Mouse (Mus musculus): ENCODE measurements around the gene Dido1.
A peak's percentile ranks its signal among the peaks of the same experiment; 100 is the strongest.
"Not testable (repeated sequence)": the region's sequence is repeated elsewhere in the genome, so short reads cannot be mapped to it uniquely, and the experiment has no call there.

Dido1 gene

DNA sequence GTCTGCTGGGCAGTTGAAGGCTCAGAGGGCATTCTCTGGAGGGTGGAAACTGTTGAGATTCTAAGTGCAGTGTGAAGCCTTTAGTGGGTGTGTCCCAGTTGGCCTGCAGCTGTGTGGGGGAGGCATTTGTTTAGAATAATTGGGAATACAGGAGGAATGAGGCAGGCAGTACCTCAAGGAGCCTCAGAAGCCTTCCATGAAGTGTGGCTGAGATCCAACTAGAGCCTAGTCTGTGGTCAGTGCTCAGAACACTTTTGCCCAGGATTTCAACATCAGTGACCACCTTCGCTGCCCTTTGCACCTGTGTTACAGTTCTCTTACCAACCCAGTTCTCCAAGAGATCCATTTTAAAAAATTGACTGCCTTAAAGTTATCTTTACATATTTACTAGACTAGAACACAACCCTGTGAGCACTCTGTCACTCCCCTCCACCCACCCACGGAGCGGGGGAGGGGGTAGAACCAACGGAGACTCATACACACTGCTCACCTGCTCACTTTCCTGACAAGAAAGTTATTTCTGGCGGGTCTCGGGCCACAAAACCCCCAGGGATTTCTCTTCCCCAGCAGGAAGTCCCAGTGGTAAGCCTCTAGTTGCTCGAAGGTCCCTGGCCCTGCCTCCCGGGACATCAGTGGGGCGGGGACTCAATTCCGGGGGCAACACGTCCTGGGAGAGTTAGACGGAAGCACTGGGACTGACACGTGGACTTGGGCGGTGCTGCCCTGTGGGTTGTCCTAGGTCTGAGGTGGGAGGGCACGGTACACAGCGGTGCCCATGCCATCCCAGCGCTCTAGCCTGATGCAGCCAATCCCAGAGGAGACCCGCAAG lies 15.0 kb upstream of the Dido1 start, which contains the start of gene Slc17a9:
Slc17a9 (plus strand) TSS at position 679 of the 829 bp plus-strand sequence.
- DNase-seq (ENCODE audit: low spot score), result no peak

DNA sequence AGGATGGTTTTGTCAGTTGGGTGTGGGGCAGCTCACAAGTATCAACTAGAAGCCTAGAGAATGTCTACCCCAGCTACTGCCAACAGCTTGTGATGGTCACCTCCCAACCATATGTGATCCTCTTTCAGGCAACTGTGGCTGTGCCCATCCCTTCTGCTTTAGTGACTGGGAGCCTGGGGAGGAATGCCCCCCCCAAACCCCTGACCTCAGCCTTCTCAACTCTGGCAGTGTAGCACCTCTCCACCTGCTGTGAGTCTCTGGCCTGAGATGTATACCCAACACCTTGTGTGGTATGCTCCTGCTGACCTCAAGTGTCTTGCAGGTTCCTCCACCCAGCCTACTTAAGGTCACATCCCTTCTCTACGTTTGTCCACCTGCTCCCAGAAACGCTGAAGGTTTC lies 14.1 kb upstream of the Dido1 start:
- DNase-seq (ENCODE audit: low spot score), result no peak

DNA sequence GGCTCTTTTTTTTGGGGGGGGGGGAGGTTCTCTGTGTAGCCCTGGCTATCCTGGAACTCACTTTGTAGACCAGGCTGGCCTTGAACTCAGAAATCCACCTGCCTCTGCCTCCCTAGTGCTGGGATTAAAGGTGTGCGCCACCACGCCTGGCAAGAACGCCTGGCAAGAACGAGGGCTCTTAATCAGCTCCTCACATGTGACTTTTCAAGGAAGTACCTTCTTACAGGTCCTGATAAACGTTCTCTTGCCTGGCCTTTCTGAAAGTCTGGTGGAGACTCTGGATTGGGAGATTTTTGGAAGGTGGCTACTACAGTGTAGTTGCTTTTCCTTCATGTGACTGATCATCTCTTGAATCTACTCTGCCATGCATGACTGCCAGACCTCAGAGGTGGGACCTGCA lies 12.9 kb upstream of the Dido1 start:
- not testable (repeated sequence) for DNase-seq (ENCODE audit: low spot score)

DNA sequence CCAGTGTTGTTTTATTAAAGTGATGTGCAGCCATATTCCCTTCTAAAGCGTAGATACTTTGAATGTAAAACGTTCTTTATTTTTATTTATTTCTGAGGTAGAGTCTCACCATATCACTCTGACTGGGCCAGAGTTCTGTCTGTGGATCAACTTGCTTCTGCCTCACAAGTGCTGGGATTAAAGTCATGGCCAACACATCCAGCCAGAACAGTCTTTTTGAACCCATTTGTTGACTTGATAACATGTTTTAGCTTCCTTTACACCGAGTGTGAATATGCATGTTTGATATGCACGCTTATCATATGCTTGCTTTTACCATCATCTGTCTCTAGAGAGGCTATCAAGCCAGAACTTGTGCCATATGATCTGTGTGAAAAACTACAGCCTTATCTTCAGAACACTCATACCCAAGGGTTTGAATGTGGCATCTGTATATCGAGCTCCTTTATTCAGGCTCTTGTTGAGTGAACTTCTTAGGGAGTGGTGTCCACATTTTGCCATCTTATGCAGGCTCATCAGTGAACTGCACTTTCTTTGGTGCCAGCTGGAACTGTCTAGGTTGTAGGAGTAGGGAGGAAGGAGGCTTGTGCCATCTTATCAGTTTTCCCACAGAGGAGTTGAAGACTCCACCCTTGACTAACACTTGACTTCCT lies 2.4 kb upstream of the Dido1 start:
- DNase-seq (ENCODE audit: low spot score), result no peak

DNA sequence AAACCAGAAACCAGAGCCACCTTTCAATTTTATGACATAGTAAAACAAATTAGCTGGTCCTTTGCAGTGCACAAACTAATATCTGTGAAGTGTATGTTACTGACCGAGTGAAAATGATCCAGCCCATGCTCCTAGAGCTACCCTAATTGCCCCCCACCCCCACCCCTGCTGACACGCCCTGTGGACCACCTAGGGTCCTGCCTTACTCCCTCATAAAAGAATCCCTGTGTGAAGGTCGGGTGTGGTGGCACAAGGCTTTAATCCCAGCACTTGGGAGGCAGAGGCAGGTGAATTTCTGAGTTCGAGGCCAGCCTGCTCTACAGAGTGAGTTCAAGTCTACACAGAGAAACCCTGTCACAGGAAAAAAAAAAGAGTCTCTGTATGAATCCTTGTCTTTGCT lies 1.7 kb upstream of the Dido1 start:
- DNase-seq (ENCODE audit: low spot score), result no peak

DNA sequence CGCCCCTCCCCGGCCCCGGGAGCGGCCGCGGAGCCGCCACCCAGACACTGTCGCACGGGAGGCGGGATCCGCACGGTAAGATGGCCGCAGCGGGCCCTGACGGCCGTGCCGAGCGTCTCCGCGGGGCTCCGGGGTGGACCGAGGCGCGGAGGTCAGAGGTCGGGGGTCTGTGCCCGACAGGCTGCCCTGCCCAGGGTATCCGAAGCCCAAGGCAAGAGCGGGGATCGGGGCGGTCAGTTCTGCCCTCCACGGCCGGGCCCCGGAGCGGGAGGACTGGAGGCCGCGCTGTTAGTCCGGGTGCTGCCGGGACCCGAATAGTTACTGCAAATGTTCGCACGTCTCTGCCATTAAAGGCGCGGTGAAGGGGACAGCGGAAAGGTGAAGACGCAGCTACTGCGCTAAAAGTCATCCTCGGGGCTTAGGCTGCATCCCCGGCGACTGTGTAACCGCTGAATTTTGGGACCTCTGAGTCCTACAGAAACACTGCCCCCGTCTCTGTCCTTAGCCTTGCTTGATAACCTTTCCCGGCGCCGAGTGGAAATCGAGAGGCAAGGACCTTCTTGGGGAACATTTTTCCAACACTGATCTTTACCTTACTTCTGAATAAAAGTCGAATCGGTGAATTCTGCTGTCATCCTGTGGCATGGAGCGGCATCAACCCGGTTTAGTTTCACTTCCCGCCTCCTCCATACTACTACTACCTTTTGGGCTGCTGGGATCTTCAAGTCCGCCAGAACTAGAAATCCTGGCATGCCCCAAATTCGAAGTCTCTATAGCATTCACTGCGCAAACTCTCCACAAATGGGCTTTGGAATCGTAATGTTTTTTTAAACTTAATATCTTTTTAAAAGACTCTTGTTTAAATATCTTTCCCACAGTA lies 717 bp upstream of the Dido1 start:
- DNase-seq (ENCODE audit: low spot score), result no peak

DNA sequence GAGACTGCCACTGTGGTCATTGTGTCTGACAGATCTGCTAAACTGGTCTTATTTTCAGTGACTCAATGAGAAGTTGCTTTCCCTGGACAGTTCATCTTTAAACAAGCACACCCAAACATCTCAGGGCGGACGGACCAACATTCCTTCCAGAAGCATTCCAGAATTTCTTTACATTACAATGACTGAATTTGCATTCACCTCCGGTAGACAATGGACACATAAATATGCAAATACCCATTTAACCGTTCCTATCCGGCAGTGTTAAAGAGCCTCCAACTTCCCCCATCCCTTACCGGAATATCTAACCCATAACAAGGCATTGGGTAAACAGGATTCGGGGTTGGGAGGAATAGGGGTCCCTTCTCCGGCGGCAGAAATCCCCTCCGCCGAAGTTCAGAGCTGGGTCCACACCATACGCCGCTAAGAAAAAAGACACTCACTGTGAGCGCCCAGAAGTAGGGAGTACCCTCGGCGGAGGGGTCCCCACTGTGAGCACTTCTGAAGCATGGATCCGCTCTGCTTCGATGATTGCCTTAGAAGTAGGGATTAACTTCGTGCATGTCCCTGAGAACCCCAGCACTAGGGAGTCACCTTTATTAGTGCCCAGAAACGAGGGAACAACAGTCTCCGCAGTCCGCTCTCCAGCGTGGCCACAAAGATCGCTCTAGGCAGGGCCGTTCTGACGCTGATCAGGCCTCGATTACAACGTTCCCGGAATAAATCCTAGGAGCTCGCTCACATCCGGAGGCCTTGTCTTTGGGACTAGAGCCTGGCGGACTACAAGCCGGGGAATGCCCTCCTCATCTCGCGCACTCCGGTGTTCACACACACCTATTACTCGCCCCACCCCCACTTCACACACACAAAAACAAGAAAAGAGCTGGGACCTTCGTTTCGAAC lies 526 bp downstream of the Dido1 start:
- DNase-seq (ENCODE audit: low spot score), result no peak

DNA sequence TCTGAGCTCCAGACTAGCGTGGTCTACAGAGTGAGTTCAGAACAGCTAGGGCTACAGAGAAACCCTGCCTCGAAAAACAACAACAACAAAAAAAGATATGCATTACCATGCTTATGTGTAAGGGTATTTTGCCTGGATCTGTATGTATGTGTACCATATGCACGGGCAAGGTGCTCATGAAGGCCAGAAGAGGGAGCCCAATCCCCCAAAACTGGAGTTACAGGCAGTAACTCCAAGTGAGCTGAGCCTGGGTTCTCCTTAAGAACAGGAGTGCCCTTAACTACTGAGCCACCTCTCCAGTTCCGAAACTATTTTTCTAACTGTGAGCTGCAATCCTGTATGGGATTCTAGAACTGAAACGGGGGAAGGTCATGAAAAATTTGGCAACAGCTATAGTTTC lies 3.8 kb downstream of the Dido1 start:
- DNase-seq (ENCODE audit: low spot score), result no peak

DNA sequence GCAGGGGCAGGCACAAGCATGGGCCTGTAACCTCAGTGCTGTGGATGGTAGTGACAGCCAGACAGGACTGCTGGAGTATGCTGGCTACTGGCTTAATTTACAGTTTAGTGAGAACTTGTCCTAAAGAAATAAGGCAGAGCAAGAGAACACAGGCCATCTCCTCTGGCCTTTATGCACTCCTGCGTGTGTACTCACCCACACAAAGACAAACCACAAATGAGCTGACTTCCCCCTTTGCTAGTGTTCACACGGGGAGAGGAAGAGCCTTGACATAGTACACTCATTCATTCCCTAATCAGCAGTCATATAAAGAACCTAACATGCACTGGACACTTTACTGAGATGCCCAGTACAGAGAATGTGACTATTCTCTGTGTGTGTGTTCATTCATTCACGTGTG lies 4.7 kb downstream of the Dido1 start:
- no peak for DNase-seq (ENCODE audit: low spot score)

DNA sequence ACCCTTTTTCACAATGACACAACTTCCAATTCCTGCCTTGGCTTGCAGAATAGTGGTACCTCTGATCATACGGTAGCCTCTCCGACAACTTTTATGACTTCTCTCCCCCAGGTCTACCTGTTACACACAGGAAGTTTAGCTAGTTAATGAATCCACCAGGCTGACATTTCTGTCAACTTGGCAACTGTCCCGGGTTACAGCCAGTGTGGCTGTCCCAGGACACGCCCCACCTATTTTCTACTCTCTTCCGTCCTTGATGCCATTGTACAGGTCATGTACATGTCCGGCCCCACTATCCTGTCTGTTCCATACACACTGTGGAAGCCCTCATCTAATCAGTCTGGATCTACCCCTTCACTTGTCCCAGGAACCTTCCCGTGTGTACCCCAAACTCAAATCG lies 5.2 kb downstream of the Dido1 start:
- DNase-seq (ENCODE audit: low spot score), result no peak

DNA sequence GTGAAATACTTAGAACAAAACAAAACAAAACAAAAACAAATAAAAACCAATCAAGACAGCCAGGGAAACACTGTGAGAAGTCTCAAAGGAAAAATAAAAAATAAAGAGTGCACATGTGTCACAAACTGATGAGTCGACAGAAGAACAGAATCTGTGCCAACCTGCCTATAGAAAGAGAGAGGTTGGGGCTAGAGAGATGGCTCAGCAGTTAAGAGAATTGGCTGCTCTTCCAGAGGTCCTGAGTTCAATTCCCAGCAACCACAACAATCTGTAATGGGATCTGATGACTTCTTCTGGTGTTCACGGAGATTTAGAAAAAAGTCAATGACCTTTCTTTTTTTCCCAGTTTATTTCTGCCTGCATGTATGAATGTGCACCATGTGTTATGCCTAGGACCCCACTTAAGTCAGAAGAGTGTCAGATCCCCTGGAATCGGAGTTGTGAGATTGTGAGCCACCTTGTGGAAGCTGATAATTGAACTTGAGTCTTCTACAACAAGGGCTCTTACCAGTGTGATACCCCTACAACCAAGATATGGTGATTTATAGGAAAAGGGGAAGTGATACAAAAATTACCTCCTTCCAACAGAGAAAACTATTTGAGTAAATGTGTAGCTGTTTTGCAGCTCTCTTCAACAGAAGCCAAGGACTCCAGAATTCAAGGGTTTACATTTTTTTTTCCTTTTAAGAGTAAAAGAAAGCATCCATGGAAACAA lies 6.0 kb downstream of the Dido1 start:
- DNase-seq (ENCODE audit: low spot score), result no peak

DNA sequence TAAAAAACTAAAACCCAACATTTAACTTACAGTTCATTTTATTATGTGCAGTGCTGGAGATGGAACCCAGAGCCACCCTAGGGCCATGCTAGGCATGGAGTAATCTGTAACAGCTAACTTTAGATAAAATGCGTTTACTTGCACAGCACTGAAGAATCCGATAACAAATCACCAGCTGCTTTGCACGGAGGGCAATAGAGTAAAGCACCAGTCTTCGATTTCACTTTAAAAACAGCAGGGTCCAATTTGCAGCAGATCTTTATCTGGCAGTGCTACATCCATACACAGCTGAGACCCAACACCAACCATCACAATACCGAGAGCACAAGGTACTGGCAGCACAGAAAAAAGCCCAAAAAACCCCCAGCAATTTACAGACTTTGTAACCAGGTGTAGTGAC lies 6.6 kb downstream of the Dido1 start:
- DNase-seq (ENCODE audit: low spot score), result no peak

DNA sequence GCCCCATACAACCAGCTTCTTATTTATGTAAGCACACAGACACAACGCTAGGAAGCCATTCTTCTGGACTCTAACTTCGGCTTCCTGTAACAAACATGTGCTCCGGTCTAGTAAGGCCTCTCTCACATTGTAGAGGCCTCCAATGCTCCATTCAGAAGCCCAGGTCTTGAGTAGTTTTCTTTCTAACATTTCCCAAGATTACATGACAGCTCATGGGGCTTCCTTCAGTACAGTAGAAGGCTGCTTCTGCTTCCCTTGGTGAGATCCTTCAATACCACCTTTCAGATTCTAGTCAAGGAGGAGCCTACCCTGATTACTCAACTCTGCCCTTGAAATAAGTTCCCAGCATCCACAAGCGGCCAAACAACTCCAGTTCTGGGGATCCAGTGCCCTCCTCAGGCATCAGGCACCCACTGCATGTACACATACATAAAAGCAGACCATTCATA lies 7.1 kb downstream of the Dido1 start:
- no peak for DNase-seq (ENCODE audit: low spot score)

DNA sequence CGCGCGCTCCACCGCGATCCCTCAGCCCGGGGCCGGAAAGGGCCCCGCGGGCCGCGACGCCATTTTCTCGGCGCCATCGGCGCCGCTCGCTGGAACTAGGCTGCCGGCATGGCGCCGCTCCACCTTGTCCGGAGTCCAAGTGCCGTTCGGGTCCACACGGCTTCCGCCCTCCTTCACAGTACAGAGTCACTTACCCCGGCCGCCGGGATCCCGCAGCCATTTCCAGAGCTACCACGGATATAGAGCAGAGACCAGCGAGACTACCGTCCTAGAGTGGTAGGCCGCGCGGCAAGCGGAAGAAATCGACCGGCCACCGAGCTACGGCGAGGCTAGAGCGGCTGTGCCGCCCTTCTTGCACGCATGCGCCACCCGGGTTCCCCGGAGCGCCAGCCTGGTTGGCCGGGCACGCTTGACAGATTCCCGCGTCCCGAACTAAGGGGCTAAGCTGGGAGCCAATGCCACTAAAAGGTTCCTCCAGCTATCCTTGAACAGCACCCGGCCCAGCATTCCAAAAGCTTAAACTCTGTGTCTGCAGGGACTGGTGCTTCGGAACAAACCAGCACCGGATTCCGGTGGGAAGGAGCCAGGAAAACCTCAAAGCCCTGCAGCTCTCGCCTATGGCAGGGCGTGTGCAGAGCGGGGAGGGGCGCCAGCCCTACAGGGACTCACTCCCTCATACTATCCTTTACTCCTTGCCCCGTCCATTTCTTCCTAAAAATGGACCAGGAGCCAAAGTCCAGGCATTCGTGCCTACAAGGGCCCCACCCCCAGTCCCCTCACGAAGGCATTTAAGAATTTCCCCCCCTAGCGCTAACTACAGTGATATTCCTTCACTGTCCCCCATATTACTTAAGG lies 7.8 kb downstream of the Dido1 start:
- DNase-seq (ENCODE audit: low spot score), result peak; percentile 83

DNA sequence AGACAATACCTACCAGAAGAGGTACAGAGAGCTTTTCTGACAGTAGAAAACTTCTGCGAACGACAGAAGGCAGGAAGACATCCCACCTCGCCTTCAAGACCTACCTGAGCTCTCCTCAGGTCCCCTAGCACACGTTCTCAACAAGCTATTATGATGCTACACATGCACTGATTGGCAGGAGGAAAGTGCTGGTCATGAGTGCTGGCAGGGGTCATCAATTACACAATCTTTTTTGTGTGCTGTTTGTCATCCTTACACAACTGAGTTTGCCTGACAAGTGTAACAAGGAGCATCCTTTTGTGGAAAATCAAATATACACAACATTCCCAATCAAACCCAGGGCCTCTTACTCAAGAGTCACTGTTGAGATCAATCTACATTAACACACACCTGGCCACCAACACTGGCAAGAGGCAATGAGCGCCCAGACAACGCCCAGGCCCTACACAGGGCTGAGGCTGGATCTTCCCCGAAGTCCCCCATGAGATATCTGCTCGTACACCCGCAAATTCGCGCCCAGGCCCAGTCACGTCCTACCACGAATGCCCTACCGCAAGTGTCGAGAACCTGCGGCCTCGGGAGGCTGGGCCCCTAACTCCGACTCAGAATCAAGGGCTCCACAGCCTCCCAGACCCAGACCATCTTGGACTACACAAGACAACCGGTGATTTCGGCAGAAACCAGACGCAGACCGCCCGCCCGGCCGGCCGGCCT lies 8.6 kb downstream of the Dido1 start:
- DNase-seq (ENCODE audit: low spot score), result no peak

DNA sequence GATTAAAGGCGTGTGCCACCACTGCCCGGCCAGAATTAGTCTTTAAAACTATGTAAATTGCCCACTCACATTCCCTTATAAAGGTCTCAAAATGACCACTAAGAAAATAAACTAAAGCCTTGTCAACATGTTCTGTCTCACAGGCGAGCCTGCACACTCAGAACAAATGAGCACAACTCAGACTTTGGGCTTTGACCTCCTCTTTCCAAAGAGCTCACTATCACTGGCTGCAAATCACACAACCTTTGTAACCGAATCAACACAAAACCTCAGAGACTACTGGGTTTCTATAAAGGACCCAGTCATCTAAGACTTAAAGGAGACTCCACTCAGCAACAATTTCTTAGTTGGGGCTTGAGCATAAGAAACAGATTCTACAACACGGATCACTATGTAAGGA lies 9.3 kb downstream of the Dido1 start:
- DNase-seq (ENCODE audit: low spot score), result no peak

DNA sequence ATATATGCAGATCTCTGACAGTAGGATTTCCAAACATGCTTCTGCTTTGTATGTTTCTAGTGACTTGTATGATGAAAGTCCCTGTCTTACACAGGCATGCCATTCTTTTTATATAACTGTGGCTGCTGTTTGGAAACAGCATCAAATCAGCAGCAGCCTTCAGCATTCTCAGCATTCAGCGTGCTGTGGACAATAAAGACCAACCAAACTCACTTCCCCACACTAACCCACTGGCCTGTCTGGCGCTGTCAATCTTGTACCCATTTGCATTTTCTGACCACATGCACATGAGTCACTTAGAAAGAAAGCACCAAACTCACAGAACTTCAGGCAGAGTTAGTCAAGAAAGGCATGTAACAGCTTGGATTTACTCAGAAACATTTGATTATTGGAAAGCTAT lies 14.6 kb downstream of the Dido1 start:
- no peak for DNase-seq (ENCODE audit: low spot score)

DNA sequence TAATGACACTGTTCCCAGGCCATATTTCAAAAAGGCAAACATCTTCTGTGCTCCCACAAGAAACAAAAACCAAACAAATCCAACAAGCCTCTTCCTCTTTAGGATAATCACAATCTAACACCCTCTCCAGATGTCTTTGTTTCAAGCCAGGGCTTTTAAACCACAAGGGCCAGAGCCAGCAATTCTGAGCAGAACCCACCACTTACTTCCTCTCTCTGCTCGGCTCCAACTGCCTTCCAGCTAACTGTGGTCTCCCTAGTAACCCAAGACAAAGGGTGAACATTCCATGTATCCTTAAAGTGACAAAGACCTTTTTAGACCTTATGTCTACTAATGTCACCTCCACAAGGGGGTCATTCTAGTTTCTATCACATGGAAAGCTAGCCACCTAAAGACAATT lies 17.2 kb downstream of the Dido1 start:
- DNase-seq (ENCODE audit: low spot score), result no peak

DNA sequence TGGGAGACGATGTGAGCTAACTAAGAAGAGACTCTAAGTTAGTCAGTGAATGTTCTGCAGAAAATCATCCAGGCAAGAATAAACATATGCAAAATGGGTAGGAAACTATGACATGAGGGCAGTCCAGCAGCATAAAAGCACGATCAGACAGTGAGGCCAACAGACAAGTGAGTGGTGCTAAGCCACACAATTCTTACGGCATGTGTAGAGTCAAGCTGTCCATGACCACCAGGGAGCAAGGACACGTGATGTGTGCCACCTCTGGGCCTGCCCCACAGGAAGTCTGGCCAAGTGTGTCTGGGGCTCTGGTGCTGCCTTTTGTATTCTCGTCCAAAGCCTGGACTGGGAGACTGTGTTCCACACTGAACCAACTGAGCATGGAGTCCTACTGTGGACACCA lies 20.0 kb downstream of the Dido1 start:
- DNase-seq (ENCODE audit: low spot score), result no peak

All from ovary, postnatal 14 days (tissue).